Mouse (Mus musculus) liver (tissue): ENCODE data around the gene Stac2.

Experiments used
- DNase-seq: peaks from one replicate; pipeline ENCODE4 v3.0.0-alpha.2; 2020; ENCODE audit warnings: mixed read lengths

The Stac2 gene

DNA sequence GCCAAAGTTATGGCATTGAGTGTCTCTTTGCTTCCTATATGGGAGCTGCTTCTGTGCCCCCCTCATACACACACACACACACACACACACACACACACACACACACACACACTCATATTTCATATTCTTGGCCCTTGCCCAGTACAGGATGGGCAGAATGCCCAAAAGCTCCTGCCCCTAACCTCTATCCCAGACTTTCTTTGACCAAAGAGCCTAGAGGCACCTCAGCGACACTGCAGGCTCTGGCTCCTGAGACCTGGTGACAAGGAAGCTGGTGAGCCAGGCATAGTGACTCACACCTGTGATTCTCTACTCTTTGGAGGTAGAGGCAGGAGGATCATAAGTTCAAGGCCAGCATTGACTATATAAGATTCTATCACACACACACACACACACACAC, 32.6 kb downstream of the Stac2 start:
- no peak for DNase-seq

DNA sequence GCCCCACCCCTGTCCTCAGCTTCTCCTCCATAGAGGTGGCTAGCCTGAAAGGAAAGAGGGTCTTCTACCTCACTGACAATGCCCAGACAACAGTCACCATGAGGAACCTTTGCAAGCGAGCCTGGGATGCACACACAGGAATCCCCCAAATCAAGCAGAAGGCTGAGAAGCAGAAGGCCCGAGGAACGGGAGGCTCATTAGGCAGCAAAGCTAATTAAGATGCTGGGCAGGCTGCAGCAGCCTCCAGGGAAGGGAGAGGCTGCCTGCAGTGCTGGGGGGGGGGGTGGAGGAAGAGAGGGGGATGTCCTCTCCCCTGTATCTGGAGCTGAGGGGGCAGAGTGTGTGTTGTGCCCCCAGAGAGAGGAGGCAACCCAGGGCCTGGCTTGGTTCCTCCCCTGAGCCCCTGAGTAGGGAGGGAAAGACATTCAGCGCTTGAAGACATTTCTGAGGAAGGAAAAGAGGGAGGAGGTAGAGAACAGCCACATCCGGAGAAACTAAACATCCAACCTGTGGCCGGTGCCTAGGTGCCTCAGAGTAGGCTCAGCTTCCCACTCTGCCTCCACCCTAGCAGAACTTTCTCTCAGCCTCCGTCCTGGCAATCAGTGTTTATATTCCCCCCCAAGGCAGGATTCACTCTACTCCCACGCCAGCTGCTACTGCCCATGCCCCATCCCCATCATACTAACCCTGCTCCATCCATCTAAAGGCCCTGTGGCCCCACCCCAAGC, 33.2 kb downstream of the Stac2 start:
- DNase-seq: no peak

DNA sequence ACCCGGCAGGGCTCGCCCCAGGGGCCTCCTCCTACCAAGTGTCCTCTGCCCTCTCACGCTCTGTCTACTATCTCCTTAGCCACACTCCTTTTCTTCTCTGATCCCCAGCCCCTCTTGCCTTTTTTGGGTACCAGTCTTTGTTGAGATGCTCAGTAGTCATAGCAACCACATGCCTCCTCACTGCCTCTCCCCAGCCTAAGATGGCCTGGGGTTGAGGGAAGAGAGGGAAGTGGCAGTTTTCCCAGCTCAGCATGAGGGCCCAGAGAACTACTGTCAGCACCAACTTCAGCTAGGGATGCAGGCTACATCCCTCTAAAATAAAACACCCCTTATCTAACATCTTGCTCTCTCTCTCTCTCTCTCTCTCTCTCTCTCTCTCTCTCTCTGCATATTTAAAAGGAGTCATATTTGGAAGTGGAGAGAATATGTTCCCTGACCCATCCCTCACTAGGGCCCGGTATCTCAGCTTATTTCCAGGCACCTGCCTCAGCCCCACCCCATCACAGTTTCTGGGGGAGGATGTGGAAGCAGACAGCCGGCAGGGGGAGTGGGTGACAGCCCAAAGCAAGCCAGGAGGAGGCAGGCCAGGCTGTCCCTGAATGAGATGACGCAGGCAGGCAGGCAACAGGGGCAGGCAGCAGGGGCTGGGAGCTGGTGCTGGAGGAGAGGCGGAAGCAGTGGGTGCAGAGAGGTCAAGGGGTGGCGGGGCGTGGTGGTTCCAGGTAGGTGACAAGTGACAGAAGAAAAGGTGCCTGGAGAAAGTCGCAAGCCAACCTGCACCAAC, 34.2 kb downstream of the Stac2 start:
- peak; percentile 54 for DNase-seq

DNA sequence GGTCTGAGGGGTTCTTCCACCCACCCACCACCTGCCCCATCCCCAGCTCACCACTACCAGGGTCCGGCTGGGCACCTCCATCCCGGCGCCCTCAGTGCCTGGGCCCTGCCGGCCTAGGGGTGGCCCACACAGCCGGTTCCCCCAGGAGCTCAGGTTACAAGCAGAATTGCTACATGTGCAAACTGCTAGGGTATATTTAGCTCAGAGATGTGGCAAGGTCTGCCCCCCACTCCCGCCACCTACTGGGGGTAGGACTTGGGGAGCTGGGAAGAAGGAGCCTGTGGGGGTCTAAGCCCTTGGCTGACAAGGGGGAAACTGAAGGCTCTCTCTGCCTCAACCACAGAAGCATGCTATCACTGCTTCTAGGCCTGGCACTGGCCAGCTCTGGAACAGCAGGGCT, 35.0 kb downstream of the Stac2 start:
- DNase-seq: no peak

DNA sequence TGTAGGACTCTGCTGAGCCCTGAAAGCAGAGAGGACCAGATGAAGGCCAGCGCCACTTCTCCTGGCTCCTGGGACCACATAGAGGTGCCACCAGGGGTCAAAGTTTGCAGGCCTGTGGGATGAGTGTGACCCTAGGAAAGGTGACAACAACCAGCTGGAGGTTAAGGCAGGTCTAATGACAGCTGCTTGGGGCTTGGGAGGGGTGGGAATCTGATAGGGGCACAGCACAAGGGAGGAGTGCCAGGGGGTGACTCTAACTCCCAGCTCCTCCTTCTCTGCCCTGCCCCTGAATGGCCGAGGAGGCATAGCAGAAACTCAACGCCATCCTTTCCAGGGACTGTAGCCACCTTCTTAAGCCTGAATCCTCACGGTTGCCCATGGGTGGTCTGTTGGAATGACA, 36.4 kb downstream of the Stac2 start:
- DNase-seq: no peak

DNA sequence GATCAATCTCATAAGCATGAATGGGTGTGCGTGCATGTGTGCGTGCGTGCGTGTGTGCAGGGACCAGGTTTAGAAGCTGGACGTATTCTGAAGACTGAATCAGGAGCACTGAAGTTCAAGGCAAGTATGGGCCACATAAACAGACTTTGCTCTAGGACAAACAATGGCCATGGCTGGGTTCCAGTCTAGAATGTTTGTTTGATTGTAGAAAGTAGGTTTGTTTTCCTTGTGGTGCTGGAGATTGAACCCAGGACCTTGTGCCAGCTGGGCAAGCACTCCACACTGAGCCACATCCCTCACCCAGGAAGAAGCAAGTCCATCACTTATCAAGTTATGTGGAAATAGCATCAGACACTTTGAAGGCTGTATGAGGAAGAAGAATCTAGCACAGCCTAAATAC, 37.1 kb downstream of the Stac2 start:
- no peak for DNase-seq

DNA sequence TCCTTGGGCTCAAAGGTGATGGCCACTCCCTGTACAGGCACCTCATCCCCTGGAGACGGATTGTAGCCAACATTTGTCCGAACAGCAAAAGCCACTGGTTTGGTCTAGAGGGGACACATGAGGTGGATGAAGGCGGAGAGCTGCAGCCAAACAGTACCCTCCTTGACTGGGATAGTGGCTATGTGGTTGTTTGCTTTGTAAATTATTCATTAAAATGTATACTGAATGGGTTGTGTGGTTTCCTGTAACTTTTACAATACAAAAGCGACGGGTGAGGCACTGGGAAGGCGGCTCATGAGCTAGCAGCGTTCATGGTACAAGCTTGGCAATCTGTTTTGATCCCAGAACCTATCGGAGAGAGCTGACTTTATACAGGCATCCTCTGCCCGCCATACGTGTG, 40.4 kb downstream of the Stac2 start:
- DNase-seq: no peak

DNA sequence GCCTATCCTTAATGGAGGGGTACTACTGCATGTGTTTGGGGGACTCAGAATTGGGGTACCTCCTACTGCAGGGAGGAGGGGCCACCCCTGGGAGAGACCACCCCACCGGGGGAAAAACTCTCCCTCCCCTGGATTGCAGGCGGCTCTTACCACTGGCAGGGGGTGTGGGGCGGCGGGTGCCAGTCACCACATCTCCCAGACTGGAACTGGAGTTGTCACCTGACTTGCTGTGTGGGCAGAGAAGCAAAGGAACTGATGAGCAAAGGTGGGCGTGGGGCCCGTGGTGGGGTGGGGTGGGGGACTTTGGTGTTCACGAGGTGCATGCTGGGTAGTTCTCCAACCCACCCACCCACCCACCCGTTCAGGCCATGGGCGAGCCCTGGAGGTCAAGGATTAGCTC, 41.5 kb downstream of the Stac2 start:
- no peak for DNase-seq

DNA sequence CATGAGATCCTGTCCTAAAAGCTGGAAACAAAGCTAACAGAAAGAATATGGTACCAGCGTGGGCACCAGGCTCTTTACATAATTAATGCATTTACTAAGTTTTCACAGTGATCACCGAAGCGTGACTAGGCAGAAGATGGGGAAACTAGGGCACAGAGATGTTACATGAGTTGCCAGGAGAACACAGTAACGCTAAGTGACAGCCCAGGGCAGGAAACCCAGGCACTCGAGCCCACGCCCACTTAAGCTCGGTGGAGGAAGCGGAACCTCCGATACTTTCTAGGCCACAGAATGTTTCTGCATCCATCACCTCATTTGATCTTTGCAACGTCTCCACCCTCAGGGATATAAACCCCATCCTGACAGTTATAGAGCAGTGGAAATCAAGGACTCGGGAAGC, 45.2 kb downstream of the Stac2 start:
- no peak for DNase-seq

DNA sequence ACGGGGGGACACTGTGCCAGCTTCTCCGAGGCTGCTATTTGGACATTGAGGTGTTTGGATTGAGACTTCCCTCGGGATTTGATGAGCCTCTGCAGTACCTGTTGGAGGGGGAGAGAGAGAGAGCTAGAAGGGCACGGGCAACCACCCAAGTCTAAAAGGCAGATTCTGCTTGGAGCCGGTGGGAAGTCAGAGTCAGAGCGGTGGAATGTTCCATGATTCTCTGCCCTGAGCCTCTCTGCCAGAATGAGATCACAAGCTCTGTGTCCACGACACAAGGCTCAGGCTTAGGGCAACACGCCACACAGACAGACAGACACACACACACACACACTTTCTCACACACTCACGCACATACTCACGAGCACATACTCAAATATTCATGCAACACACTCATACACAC, 47.6 kb downstream of the Stac2 start:
- DNase-seq: no peak

DNA sequence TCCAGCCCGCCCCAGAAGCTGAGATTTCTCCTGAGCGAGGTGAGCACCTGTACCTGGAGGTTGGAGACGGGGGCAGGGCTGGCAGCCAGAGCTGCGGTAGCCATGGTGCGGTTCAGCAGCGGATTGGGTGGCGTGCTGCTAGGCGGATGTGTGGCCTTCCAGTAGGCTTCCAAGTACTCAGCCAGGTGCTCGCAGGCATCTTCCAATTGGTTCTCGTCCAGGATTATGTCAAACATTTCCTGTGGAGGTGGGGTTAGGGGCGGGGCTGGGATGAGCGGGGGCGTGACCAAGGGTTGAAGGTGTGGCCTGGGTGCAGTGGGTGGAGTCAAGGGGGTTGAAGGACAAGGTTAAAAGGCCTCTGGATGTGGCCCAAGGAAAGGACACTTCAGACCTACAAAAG, 48.2 kb downstream of the Stac2 start:
- peak; percentile 56 for DNase-seq

DNA sequence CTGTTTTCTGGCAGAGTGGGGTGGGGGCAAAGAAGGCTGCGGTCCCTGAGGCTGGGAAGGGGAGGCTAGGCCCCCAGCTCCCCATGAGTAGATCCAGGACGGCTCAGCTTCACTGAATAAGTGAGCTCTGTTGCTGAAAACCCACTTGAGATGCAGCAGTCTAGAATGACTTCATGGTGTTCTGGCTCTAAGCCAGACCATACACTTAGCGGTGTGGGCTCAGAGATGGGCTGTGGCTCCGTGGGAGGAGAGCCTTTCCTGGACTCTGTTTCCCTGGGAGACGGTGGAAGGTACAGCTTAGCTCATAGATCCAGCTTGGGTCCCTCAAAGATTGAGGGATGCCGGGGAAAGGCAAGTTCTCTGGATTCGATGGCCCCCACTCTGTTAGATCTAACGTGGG, 49.1 kb downstream of the Stac2 start:
- no peak for DNase-seq

DNA sequence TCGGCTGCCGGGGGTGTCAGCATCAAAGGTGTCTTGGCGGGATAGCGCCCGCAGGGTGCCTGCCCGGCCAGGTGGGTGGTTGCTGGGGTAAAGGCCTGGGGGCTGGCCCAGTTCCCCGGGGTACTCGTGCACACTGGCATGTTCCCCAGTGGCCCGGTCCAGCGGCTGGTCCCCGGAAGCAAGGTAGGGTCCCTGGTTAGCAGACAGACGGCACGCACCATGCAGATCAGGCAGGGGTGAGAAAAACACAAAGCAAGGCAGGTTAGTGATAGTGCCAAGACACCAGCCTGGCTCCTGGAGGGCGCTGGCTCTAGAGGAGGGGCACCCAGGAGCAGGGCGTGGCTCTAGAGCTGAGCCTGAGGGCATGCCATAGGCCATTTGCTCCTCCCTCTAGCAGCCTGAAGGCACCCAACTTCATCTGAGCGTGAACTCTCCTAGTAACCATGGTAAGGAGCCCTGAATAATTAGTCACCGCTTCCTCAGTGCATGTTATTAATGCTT, 50.0 kb downstream of the Stac2 start:
- DNase-seq: no peak

DNA sequence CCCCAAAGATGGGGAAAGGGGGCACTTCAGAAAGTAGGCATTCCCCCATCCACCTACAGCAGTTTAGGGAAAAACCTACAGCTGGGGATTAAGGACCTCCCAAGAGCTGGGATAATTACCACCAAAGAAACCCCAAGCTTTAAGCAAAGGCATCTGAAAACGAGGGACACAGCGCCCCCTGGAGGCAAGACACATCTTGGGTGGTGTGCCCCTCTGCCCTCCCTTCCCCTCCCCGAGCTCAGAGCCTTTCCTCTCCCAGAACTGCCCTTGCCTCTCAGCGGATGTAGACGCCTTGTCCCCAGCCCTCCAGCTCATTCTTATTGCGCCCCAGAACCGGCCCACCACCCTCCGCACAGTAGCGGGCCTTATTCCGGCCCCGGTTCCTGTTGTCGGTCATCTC, 50.6 kb downstream of the Stac2 start:
- peak; percentile 80 for DNase-seq

DNA sequence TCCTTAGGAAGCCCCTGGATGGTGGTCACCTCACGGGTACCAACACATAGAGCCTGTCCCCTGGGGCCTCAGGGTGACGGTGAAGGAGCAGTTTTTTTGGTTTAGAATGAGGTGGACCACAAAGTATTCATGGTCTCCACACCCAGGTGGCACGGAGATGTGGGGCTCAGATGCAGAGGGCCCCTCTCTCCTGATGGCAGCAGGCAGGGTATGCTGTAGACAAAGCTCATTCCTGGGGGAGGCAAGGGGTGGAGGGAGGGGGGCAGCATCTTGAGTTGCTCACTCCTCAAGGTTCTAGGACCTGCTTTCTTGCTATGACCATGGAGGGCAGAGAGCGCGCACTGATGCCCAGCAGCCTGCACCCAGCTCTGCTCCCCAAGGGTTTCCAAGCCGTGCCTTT, 51.3 kb downstream of the Stac2 start:
- no peak for DNase-seq

DNA sequence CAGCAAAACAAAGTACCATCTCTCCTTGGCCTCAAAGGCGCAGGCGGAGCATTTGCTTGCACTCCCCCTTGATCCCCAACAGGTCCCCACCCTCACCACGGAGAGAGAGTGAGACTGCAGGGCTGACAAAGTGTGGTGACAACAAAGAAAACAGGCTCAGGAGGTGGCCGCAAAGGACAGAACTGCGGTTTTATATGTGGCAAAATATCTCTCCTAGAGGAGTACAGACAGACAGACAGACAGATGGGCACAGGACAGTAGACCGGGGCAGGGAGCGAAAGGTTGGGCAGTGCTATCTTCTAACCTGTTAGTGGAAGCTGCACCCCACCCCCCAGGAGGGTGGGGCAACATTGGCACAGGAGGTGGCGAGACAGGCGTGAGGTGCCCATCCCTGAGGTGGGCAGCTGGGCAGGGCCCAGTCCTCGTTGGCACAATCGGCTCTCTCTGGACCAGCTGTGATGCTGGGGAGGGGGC, 51.9 kb downstream of the Stac2 start:
- no peak for DNase-seq

DNA sequence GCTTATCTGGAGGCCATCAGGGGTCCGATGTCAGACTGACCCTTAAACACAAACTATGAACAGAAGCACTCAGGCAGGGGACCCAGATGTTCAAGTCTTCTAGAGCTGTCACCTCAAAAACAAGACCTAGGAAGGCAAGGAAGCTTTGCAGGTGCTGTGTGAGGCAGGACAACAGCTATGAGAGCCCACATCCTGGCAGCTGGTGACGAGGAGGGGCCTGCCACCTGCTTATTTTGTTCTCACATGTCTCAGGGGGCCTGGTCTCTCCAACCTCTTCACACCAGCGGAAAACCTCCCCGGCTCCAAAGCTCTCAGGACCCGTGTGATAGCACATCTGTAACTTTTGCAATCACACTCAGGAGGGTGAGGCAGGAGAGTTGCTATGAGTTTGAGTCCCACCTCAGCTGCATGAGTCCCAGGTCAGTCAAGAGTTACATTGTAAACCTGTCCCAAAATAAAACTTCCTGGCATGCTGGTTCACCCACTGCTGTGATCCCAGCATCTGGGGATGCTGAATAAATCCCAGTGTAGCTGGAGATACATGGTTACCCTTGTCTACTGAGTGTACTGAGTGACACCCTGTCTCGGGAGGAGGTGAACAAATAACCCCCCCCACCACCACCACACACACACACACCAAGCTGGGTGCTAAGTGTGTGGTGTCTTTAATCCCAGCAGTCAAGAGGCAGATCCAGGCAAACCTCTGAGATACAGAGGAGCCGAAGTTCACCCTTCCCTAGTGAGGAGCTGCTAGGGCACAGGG, 52.7 kb downstream of the Stac2 start:
- DNase-seq: no peak

DNA sequence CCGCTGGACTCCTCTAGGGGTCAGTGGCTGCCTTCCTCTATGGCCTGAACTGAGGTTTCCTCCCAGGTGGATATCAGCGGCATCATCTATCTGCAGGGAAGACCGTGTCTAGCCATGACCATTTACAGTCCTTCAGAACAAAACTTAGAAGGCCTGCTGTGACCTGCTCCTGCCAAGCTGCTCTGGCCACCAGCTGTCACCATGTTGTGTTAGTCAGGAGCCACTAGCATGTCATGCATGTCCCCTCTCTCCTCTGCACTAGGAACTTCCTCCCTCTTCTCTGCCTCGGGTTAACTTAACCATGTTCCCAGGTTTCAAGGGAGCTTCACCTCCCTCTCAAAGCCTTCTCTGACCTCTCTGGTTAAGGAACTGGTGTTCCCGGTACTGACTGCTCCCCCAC, 53.5 kb downstream of the Stac2 start:
- no peak for DNase-seq

DNA sequence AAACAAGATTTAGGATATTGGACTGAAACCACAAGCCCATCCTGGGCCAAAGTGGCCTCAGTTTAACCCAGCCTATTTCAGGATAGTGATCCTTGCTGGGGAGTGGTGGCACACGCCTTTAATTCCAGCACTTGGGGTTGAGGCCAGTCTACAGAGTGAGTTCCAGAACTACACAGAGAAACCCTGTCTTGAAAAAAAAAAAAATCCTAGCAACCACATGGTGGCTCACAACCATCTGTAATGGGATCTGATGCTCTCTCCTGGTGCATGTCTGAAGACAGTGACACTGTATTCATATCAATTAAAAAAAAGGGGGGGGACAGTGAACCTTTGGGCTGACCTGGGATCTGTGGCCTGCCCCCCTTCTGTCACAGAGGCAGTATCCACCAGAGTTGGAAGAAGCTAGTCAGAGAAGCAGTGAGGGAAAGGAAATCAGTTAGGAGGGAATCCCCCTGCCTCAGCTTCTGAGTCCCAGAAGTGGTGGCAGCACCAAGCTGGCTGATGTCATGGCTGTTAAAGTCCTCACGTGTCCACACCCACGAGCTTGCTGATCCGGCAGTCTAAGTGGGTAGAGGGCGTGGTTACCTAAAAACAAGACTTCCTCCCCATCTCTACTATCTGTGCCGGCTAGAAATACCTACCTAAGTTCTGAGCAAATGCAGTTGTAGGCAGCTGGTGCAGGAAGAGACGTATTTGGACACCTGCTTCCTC, 54.2 kb downstream of the Stac2 start:
- DNase-seq: no peak

DNA sequence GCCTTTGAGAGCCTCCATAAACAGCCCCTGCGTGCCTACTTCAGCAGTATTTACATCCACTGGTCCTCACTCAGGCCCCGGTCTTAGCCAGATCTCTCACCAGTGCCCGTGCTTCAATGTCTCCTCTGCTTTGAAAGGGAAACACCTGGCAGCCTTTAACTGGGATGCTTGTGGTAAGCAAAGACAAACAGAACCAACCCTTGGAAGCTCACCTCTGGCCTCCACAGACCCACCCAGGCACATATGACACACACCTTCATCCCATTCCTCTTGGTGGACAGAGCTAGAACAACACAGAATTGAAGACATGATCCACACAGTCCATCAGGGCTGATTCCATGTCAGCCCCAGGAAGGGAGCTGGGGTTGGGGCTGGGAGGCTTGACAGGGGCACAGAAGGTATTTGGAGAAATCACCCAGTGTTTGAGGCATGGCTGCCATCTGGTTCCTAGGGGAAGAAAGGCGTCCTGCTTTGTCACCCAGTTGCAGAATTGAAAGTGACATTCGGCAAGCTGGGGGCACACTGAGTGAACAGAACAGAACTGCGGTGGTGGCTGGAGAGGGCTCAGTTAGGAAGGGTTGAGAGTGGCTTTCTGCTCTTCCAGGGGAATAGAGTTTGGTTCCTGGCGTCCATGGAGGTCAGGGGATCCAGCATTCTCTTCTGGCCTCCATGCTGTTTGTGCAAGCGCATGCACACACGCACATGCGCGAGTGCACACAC, 55.0 kb downstream of the Stac2 start:
- no peak for DNase-seq

DNA sequence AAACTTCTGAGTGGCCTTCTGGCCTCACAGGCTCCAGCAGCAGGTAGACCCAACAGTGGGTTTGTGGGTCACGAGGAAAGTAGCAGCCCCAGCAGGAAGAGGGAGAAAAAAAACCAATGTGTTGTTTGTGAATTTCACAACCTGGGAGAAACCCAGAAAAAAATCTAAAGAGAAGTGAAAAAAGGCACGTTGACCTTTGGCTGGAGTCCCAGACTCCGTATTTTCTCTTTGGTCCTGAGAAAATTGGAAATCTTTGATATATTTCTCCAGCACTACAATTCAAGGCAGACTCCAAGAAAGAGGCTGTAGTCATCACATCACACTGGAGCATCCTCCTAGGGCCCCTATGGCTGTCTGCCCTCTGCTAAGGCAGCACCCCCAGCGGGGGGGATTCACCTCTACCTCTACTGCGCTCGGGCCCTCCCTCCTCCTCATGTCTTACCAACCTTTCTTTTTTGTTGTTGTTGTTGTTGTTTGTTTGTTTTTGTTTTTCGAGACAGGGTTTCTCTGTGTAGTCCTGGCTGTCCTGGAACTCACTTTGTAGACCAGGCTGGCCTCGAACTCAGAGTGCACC, 55.8 kb downstream of the Stac2 start:
- no peak for DNase-seq

DNA sequence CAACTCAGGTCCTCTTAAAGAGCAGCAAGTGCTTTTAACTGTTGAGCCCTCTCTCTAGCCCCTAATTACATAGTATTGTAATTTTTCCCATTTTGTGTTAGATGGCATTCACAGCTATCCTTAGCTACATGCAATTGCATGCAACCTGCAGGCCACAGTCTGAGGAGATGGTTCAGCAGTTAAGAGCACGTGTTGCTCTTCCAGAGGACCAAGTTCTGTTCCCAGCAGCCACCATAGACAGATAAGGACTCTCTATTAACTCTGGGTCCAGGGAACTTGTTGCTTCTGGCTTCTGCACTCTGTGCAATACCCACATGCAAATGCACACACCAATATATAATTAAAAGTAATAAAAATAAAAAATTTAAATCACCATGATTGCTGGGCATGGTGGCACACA, 56.6 kb downstream of the Stac2 start:
- DNase-seq: no peak
